Mouse (Mus musculus): ENCODE results near the gene Arhgap11a.
A peak's percentile ranks its signal among the peaks of the same experiment; 100 is the strongest.

Gene Arhgap11a

GRCm38 (mm10) chr2:113848245-113849121 is at the start of gene Arhgap11a:
Gene Arhgap11a (minus strand): TSS chr2:113848661.
- peak; percentile 93 for DNase-seq (ENCODE audit: low read depth, low spot score)
- no peaks in the 10 kb centered on the region for H3K36me3 ChIP-seq (ENCODE audit: control insufficient read depth, insufficient read depth, low read length, poor library complexity, severe bottlenecking)
- no peaks in the 10 kb centered on the region for H3K27me3 ChIP-seq (ENCODE audit: control insufficient read depth, insufficient read depth, low read length, poor library complexity, severe bottlenecking)

DNA sequence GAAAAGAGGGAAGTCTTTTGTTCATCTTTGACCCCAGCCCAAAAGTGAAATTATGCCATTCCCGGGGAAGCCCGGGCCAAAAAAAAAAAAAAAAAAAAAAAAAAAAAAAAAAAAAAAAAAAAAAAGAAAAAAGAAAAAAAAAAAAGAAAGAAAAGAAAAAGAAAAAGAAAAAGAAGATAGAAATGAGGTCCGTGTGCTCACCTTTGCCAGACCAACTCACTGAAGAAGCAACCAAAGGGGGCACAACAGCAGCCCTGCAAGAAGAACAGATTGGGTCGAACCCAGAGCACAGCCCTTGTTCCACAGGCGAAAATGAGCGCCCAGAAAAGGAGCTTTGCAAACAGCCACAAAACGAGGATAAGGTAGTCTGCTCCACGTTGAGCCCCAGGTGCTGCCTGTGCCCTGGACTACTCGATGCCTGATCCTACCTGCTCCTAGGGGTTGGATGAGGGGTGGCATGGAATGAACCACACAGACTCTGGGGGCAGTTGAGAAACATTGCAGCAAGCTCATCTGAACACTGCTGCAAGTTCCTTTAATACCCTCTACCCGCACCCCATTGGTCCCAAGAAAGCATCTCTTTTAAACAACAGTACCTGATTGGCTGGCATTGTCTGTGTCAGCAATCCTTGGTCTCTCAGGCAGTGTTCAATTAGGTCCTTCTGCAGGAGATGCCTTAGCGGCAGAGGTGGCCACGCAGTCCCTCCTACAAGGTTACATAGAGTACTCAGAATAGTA is 45.1 kb upstream of the Arhgap11a start:
- Histone ChIP-seq H3K36me3 (ENCODE audit: control insufficient read depth, insufficient read depth, low read length, poor library complexity, severe bottlenecking) (no peaks in the 10 kb centered on the region), H3K27me3 (ENCODE audit: control insufficient read depth, insufficient read depth, low read length, poor library complexity, severe bottlenecking) (no peaks in the 10 kb centered on the region)
- no peak for DNase-seq (ENCODE audit: low read depth, low spot score)

- H3K27me3 ChIP-seq (ENCODE audit: control insufficient read depth, insufficient read depth, low read length, poor library complexity, severe bottlenecking): no peaks in the 10 kb centered on the region
- H3K36me3 ChIP-seq (ENCODE audit: control insufficient read depth, insufficient read depth, low read length, poor library complexity, severe bottlenecking): no peaks in the 10 kb centered on the region
- DNase-seq (ENCODE audit: low read depth, low spot score): no peak
These were observed 38.7 kb upstream of the Arhgap11a start for GRCm38 (mm10) chr2:113887166-113887565.

DNA sequence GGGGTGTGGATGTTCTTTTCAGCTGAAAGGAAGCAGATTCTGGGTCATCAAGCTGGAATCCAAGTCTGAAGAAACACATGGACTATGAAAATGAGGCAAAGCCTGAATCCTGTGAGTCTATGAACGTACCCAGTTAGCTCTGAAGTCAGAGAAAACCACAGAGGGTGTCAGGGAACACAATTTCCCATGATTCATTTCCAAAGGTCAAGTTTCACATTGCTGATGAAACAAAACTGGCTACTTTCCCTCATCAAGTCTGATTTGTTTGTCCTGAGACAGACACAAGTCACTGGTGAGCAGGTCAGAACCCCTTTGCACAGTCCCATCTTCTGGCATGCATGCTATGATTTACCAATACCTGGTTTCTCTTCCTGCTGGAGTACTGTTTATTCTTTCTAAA is 37.6 kb upstream of the Arhgap11a start:
- DNase-seq (ENCODE audit: low read depth, low spot score): no peak
- Histone ChIP-seq H3K27me3 (ENCODE audit: control insufficient read depth, insufficient read depth, low read length, poor library complexity, severe bottlenecking) (no peaks in the 10 kb centered on the region), H3K36me3 (ENCODE audit: control insufficient read depth, insufficient read depth, low read length, poor library complexity, severe bottlenecking) (no peaks in the 10 kb centered on the region)

GRCm38 (mm10) chr2:113870115-113870514 is 21.7 kb upstream of the Arhgap11a start:
- no peaks in the 10 kb centered on the region for H3K36me3 ChIP-seq (ENCODE audit: control insufficient read depth, insufficient read depth, low read length, poor library complexity, severe bottlenecking)
- DNase-seq (ENCODE audit: low read depth, low spot score): no peak
- H3K27me3 ChIP-seq (ENCODE audit: control insufficient read depth, insufficient read depth, low read length, poor library complexity, severe bottlenecking): no peaks in the 10 kb centered on the region

DNA sequence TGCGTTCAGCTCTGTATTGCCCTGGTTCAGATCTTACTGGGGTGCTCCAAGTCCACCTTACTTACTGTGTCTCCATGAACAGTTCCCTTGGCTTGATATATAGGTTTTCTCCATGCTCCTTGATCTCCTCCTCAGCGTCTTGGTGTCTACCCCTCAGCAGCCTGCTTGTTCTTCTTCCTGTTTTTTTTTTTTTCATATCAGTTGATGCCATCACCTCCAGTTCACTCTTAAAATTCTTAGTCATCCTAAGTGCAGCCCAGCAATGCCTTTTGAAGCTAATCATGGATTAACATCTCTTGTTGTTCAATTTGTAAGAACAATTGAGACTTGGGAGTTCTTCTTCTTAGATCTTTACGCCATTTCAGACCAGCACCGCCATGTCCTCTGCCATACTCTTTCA is 19.9 kb upstream of the Arhgap11a start:
- no peaks in the 10 kb centered on the region for H3K27me3 ChIP-seq (ENCODE audit: control insufficient read depth, insufficient read depth, low read length, poor library complexity, severe bottlenecking)
- H3K36me3 ChIP-seq (ENCODE audit: control insufficient read depth, insufficient read depth, low read length, poor library complexity, severe bottlenecking): no peaks in the 10 kb centered on the region
- no peak for DNase-seq (ENCODE audit: low read depth, low spot score)

DNA sequence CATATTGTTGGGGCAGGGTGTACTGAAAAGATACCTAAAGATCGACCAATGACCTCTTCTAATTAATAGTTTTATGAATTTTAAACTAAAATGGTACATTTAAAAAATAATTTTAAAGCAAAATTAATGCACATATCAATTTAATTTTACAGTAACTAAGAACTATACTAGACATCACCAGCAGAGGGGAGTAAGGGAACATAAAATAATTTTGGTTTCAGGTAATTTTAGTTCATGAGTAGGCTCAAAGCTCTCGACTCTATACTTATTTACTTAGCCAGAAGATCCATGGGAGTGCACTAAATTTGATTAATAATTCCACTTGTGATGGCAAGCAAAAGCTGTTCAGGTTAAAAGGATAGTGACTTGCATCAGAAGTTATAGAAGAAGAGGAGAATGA is 17.7 kb upstream of the Arhgap11a start:
- Histone ChIP-seq H3K27me3 (ENCODE audit: control insufficient read depth, insufficient read depth, low read length, poor library complexity, severe bottlenecking) (no peaks in the 10 kb centered on the region), H3K36me3 (ENCODE audit: control insufficient read depth, insufficient read depth, low read length, poor library complexity, severe bottlenecking) (no peaks in the 10 kb centered on the region)
- peak; percentile 32 for DNase-seq (ENCODE audit: low read depth, low spot score)

DNA sequence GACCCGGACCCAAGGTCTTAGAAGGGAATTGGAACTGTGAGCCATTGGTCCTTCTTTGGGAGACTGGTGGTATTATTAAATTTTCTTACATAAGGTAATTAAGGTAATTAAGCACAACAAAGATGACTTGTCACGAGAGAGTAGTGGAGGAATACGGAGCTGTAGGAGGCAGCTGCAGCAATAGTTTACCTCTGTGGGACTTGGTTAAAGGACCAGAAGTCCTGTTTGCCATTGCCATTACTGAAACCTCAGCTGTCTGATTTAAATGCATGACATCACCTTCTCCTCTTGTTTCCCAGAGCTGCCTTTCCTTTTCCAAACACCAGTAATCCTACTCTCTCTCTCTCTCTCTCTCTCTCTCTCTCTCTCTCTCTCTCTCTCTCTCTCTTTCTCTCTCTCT is 680 bp upstream of the Arhgap11a start:
- no peak for DNase-seq (ENCODE audit: low read depth, low spot score)
- H3K27me3 ChIP-seq (ENCODE audit: control insufficient read depth, insufficient read depth, low read length, poor library complexity, severe bottlenecking): no peaks in the 10 kb centered on the region

GRCm38 (mm10) chr2:113847678-113848244 is 700 bp downstream of the Arhgap11a start:
- no peaks in the 10 kb centered on the region for H3K27me3 ChIP-seq (ENCODE audit: control insufficient read depth, insufficient read depth, low read length, poor library complexity, severe bottlenecking)
- H3K36me3 ChIP-seq (ENCODE audit: control insufficient read depth, insufficient read depth, low read length, poor library complexity, severe bottlenecking): no peaks in the 10 kb centered on the region
- peak; percentile 7 for DNase-seq (ENCODE audit: low read depth, low spot score)

More for the DNA sequence above, 680 bp upstream of the Arhgap11a start:
- no peaks in the 10 kb centered on the region for H3K36me3 ChIP-seq (ENCODE audit: control insufficient read depth, insufficient read depth, low read length, poor library complexity, severe bottlenecking)

- Histone ChIP-seq H3K36me3 (ENCODE audit: control insufficient read depth, insufficient read depth, low read length, poor library complexity, severe bottlenecking) (0 out of 2 replicates have a peak, but pooled peaks cover 4% of the 10 kb centered on the region), H3K27me3 (ENCODE audit: control insufficient read depth, insufficient read depth, low read length, poor library complexity, severe bottlenecking) (no peaks in the 10 kb centered on the region)
- no peak for DNase-seq (ENCODE audit: low read depth, low spot score)
These were observed 3.4 kb downstream of the Arhgap11a start for GRCm38 (mm10) chr2:113845081-113845480.

DNA sequence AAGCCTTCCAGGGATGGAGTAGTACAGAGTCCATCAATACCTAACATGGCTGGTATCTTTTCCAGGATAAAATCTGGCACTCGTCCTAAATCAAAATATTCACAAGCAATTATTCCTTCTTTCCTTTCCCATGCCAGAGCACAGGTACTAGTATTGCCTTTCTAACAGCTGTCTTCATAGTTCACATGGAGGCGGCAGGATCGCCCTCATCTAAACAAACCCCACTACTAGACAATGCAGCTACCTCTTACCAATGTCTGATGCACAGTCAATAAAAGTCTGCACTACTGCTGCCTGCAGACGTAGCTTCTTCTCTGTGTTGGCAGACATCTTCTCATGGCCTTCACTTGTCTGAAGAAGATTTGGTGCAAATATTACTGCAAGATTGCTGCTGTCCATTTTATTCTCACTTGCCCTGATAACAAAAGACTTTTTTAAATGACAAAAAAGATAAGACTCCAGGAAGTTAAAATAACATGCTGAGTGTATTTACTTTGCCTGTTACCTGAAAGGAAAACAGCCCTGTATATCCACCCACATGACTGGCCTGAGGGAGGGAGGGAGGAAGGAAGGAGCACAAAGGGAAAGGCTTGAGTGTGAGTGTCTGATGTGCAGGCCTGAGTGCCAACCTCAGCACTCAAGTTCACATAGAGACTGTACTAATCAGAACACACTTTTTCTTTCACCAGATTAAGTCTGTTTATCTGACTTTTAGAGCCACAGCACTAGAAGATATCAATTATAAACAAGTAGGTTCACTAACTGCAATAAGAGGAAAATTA is 6.6 kb downstream of the Arhgap11a start:
- peaks cover 9% of the 10 kb centered on the region for H3K36me3 ChIP-seq (ENCODE audit: control insufficient read depth, insufficient read depth, low read length, poor library complexity, severe bottlenecking)
- no peaks in the 10 kb centered on the region for H3K27me3 ChIP-seq (ENCODE audit: control insufficient read depth, insufficient read depth, low read length, poor library complexity, severe bottlenecking)
- no peak for DNase-seq (ENCODE audit: low read depth, low spot score)

DNA sequence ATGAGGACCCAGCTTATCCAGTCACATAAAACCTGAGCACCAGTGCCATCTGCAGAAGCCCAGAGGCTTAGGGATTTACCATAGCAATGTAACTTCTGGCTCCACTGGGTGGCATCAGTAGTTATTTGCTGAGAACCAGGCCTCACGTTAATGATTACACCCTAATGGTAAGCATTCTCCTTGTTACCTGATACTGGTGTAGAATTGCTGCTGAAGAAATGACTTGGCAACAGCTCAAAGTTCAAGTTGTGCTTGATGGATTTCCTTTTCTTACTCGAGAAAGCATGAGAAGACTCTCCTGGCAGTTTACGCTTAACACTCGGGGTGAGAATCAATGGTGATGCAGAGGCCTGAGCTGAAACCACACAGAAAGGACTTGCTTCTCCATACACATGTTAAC is 9.0 kb downstream of the Arhgap11a start:
- no peak for DNase-seq (ENCODE audit: low read depth, low spot score)
- H3K36me3 ChIP-seq (ENCODE audit: control insufficient read depth, insufficient read depth, low read length, poor library complexity, severe bottlenecking): peaks cover 10% of the 10 kb centered on the region
- H3K27me3 ChIP-seq (ENCODE audit: control insufficient read depth, insufficient read depth, low read length, poor library complexity, severe bottlenecking): no peaks in the 10 kb centered on the region

DNA sequence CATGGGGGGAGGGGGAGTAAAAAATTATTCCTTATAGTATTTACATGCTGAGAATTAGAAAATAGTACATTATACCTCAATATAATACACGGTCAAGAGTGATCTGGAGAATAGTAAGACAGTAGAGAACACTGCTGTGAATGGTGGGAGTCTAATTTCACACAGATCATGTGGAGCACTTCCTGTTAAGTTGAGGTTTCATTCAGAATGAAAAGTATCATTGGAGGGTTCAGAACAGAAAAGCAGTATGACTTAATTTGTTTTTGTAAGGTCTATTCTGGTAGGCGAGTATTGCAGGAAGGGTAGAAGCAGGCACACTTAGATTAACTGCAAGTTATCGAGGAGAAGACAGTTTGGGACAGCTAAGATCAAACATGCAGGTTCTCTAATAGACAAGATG is 13.2 kb downstream of the Arhgap11a start:
- Histone ChIP-seq H3K36me3 (ENCODE audit: control insufficient read depth, insufficient read depth, low read length, poor library complexity, severe bottlenecking) (peaks cover 10% of the 10 kb centered on the region), H3K27me3 (ENCODE audit: control insufficient read depth, insufficient read depth, low read length, poor library complexity, severe bottlenecking) (no peaks in the 10 kb centered on the region)
- DNase-seq (ENCODE audit: low read depth, low spot score): no peak
